Mouse (Mus musculus): ENCODE results near the gene Sap25. TPM values are rescaled to one million over a fixed set of nuclear protein-coding genes. Genes with fewer than 3 reads are reported as not detected.

Sap25 gene
- polyA plus RNA-seq, 1 experiment from 2014 or later = 6.5 TPM

DNA sequence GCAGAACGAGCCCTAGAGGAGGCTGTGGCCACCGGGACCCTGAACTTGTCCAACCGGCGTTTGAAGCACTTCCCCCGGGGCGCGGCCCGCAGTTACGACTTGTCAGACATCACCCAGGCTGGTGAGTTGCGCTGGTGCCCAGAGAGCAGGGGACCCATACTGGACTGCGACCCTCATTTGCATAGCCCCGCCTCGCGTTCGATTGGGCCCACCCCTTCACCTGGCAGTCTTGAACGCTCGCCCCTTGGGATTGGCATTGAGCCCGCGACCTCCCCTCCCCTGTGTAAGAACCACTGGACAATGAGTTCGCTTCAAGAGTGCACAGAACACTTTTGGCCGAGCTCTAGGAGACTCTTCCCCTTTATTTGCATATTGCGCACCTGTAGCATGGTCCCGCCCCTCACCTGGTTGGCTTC is 11.8 kb upstream of the Sap25 start:
- Histone ChIP-seq H3K27me3 (replicated peaks) (0 out of 2 replicates have a peak, but pooled peaks cover 8% of the 10 kb centered on the region), H3K4me2 (peak overlapping the region; percentile 93), H3K4me1 (peaks cover 55% of the 10 kb centered on the region), H3K36me3 (peaks cover 27% of the 10 kb centered on the region), H3K4me3 (peak overlapping the region; percentile 84), H3K9me3 (replicated peaks) (no peaks in the 10 kb centered on the region), H3K27ac (peak overlapping the region; percentile 96), H3K9ac (peak overlapping the region; percentile 85)
- ATAC-seq = peak; percentile 38
- WGBS (ENCODE audit: insufficient replicate concordance) = under 1% methylated on average over 23 of the region's 23 CpGs

- 7% methylated on average over 6 of the region's 6 CpGs for WGBS (ENCODE audit: insufficient replicate concordance)
- Histone ChIP-seq H3K4me2 (peak overlapping the region; percentile 93), H3K27me3 (replicated peaks) (0 out of 2 replicates have a peak, but pooled peaks cover 5% of the 10 kb centered on the region), H3K4me3 (peak overlapping the region; percentile 84), H3K9me3 (replicated peaks) (no peaks in the 10 kb centered on the region), H3K36me3 (peaks cover 35% of the 10 kb centered on the region), H3K4me1 (peaks cover 50% of the 10 kb centered on the region), H3K9ac (peak overlapping the region; percentile 85), H3K27ac (peak overlapping the region; percentile 96)
- ATAC-seq = no peak
Measured at GRCm38 (mm10) chr5:137629906-137630545, 11.1 kb upstream of the Sap25 start.

DNA sequence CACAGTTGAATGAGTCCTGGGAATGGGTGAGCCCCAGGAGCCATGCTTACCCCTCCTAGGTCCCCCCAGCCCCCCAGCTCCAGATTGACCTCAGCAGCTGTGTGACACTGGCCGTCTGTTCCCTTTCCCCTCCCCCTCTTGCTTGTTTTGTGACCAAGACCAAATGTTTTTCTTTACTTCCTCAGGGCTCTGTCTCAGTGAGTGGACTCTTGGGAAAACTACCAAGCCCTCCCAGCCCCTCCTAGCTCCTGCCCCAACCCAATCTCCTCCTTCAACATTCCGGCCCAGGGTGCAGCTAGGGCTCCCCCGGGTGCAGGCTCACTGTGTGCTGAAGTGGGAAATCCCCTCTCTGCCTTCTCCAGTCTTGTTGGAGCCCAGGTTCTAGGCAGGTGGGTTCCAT is 10.5 kb upstream of the Sap25 start:
- WGBS (ENCODE audit: insufficient replicate concordance) = 22% methylated on average over 3 of the region's 3 CpGs
- Histone ChIP-seq H3K27ac (peak overlapping the region; percentile 96), H3K4me2 (peak overlapping the region; percentile 93), H3K4me3 (peak overlapping the region; percentile 84), H3K9ac (peak overlapping the region; percentile 85), H3K36me3 (peaks cover 40% of the 10 kb centered on the region), H3K9me3 (replicated peaks) (no peaks in the 10 kb centered on the region), H3K4me1 (peaks cover 49% of the 10 kb centered on the region), H3K27me3 (replicated peaks) (0 out of 2 replicates have a peak, but pooled peaks cover 5% of the 10 kb centered on the region)
- ATAC-seq = no peak

- H3K4me2 ChIP-seq = peak overlapping the region; percentile 93
- peak overlapping the region; percentile 84 for H3K4me3 ChIP-seq
- ATAC-seq = no peak
- H3K9ac ChIP-seq = peak overlapping the region; percentile 85
- peaks cover 46% of the 10 kb centered on the region for H3K36me3 ChIP-seq
- H3K27me3 ChIP-seq (replicated peaks) = 0 out of 2 replicates have a peak, but pooled peaks cover 5% of the 10 kb centered on the region
- WGBS (ENCODE audit: insufficient replicate concordance) = 13% methylated on average over 9 of the region's 9 CpGs
- H3K27ac ChIP-seq = peak overlapping the region; percentile 96
- peaks cover 49% of the 10 kb centered on the region for H3K4me1 ChIP-seq
- no peaks in the 10 kb centered on the region for H3K9me3 ChIP-seq (replicated peaks)
Measured at GRCm38 (mm10) chr5:137631171-137631570, 10.0 kb upstream of the Sap25 start.

- ATAC-seq = no peak
- WGBS (ENCODE audit: insufficient replicate concordance) = 11% methylated on average over 4 of the region's 4 CpGs
- H3K27me3 ChIP-seq (replicated peaks) = 0 out of 2 replicates have a peak, but pooled peaks cover 5% of the 10 kb centered on the region
- H3K4me2 ChIP-seq = peak overlapping the region; percentile 93
- peak overlapping the region; percentile 84 for H3K4me3 ChIP-seq
- H3K4me1 ChIP-seq = peaks cover 49% of the 10 kb centered on the region
- H3K9ac ChIP-seq = peak overlapping the region; percentile 85
- H3K9me3 ChIP-seq (replicated peaks) = no peaks in the 10 kb centered on the region
- H3K36me3 ChIP-seq = peaks cover 50% of the 10 kb centered on the region
- peak overlapping the region; percentile 96 for H3K27ac ChIP-seq
Measured at GRCm38 (mm10) chr5:137631591-137631990, 9.5 kb upstream of the Sap25 start.

DNA sequence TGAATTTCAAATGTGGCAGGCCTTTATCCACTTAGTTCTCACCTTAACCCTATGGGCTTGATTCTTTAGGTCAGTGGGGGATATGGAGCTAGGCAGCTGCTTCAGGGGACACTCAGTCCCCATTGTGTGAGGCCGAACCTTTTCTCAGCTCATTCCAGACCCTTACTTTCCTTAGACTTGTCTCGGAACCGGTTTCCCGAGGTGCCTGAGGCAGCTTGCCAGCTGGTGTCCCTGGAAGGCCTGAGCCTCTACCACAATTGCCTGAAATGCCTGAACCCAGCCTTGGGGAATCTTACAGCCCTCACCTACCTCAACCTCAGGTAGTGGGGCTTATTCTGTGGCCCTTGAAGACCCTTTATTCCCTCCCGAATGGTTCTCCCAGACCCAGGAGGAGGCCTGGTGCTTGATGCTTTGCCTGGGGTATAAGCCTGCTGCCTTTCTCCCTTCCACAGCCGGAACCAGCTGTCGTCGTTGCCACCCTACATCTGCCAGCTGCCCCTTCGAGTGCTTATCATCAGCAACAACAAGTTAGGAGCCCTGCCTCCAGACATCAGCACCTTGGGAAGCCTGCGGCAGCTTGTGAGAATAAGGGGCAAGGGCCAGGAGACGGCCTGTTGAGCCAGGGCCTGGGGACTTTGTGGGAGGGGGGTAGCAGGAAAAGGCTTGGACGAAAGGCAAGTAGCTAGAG is 7.6 kb upstream of the Sap25 start:
- no peak overlapping the region for H3K4me3 ChIP-seq
- H3K4me1 ChIP-seq = peaks cover 41% of the 10 kb centered on the region
- no peaks in the 10 kb centered on the region for H3K27me3 ChIP-seq (replicated peaks)
- H3K9ac ChIP-seq = no peak overlapping the region
- no peak overlapping the region for H3K27ac ChIP-seq
- H3K36me3 ChIP-seq = peaks cover 70% of the 10 kb centered on the region
- no peak for ATAC-seq
- no peak overlapping the region for H3K4me2 ChIP-seq
- WGBS (ENCODE audit: insufficient replicate concordance) = 82% methylated on average over 12 of the region's 12 CpGs
- H3K9me3 ChIP-seq (replicated peaks) = no peaks in the 10 kb centered on the region

GRCm38 (mm10) chr5:137639472-137639871 is 1.7 kb upstream of the Sap25 start:
- Histone ChIP-seq H3K9me3 (replicated peaks) (no peaks in the 10 kb centered on the region), H3K4me3 (no peak overlapping the region), H3K9ac (no peak overlapping the region), H3K36me3 (peaks cover 82% of the 10 kb centered on the region), H3K27me3 (replicated peaks) (peaks cover 16% of the 10 kb centered on the region), H3K4me2 (no peak overlapping the region), H3K4me1 (peaks cover 34% of the 10 kb centered on the region), H3K27ac (no peak overlapping the region)
- 80% methylated on average over 7 of the region's 7 CpGs for WGBS (ENCODE audit: insufficient replicate concordance)
- no peak for ATAC-seq

DNA sequence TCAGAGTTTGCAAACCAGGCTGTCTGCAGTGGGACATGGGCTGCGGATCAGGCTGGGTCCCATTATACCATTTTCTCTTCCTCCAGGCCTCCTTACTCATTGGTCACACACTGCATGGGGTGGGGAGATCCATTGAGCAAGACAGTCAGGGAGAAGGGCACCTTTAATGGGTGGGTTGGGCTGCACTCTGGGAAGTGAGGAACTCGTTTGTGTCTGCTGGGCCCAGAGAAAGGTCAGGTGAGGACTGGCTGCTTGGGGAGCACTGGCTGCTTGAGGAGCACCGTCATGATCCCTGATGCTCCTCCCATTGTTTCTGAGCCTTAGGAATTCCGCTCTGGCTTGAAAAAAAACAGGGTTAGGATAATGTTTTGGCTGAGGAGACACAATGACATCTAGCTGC is 1.8 kb downstream of the Sap25 start:
- WGBS (ENCODE audit: insufficient replicate concordance) = 59% methylated on average over 4 of the region's 4 CpGs
- Histone ChIP-seq H3K27ac (no peak overlapping the region), H3K27me3 (replicated peaks) (peaks cover 48% of the 10 kb centered on the region), H3K9ac (no peak overlapping the region), H3K4me1 (peaks cover 60% of the 10 kb centered on the region), H3K9me3 (replicated peaks) (no peaks in the 10 kb centered on the region), H3K36me3 (peaks cover 48% of the 10 kb centered on the region), H3K4me3 (no peak overlapping the region), H3K4me2 (no peak overlapping the region)
- ATAC-seq = no peak

GRCm38 (mm10) chr5:137644484-137644883 is 3.4 kb downstream of the Sap25 start:
- Histone ChIP-seq H3K4me1 (peaks cover 64% of the 10 kb centered on the region), H3K9ac (no peak overlapping the region), H3K4me3 (no peak overlapping the region), H3K9me3 (replicated peaks) (no peaks in the 10 kb centered on the region), H3K27ac (no peak overlapping the region), H3K36me3 (peaks cover 32% of the 10 kb centered on the region), H3K4me2 (no peak overlapping the region), H3K27me3 (replicated peaks) (peaks cover 48% of the 10 kb centered on the region)
- WGBS (ENCODE audit: insufficient replicate concordance) = 55% methylated on average over 19 of the region's 19 CpGs
- ATAC-seq = no peak

GRCm38 (mm10) chr5:137645091-137645651 is 4.0 kb downstream of the Sap25 start:
- Histone ChIP-seq H3K4me2 (peak overlapping the region; percentile 67), H3K27me3 (replicated peaks) (peaks cover 48% of the 10 kb centered on the region), H3K4me1 (peaks cover 64% of the 10 kb centered on the region), H3K9ac (peak overlapping the region; percentile 46), H3K36me3 (peaks cover 25% of the 10 kb centered on the region), H3K27ac (no peak overlapping the region), H3K9me3 (replicated peaks) (no peaks in the 10 kb centered on the region), H3K4me3 (peak overlapping the region; percentile 42)
- 5% methylated on average over 44 of the region's 44 CpGs for WGBS (ENCODE audit: insufficient replicate concordance)
- peak; percentile 20; the same call in 1 of the 2 replicates for ATAC-seq

GRCm38 (mm10) chr5:137645652-137646091 is 4.5 kb downstream of the Sap25 start, which contains the start of gene Irs3:
Gene Irs3, minus strand, starts transcription at chr5:137645714.
- Histone ChIP-seq H3K27ac (no peak within 1 kb of the TSS), H3K4me2 (peak within 1 kb of the TSS; percentile 67), H3K4me3 (peak within 1 kb of the TSS; percentile 42), H3K9me3 (replicated peaks) (no peaks in the 10 kb centered on the region), H3K27me3 (replicated peaks) (peaks cover 48% of the 10 kb centered on the region), H3K36me3 (peaks cover 20% of the 10 kb centered on the region), H3K9ac (peak within 1 kb of the TSS; percentile 46), H3K4me1 (peaks cover 64% of the 10 kb centered on the region)
- WGBS (ENCODE audit: insufficient replicate concordance) = 20% methylated on average over 11 of the region's 11 CpGs
- 0 out of 2 replicates have a peak, but pooled peaks have one; percentile 7 for ATAC-seq
